Mouse (Mus musculus): ENCODE measurements around the gene BC030499. TPM values are rescaled to one million over a fixed set of nuclear protein-coding genes. Genes with fewer than 3 reads are reported as not detected.
A peak's percentile ranks its signal among the peaks of the same experiment; 100 is the strongest.

Gene BC030499
- polyA plus RNA-seq, 1 experiment from 2014 or later = 0.87 TPM

GRCm38 (mm10) chr11:78337040-78337439 lies 46.4 kb downstream of the BC030499 start:
- H3K4me1 ChIP-seq (replicated peaks) = no peaks in the 10 kb centered on the region
- no peak overlapping the region for H3K4me3 ChIP-seq (replicated peaks)
- no peak overlapping the region for H3K9ac ChIP-seq (replicated peaks)
- H3K27ac ChIP-seq = no peak overlapping the region
- H3K9me3 ChIP-seq = no peaks in the 10 kb centered on the region
- WGBS = 95% methylated on average over 8 of the region's 8 CpGs
- no peaks in the 10 kb centered on the region for H3K27me3 ChIP-seq
- peaks cover 87% of the 10 kb centered on the region for H3K36me3 ChIP-seq
- ATAC-seq = no peak
- H3K4me2 ChIP-seq (replicated peaks) = no peak overlapping the region

GRCm38 (mm10) chr11:78341702-78342101 lies 51.1 kb downstream of the BC030499 start:
- Histone ChIP-seq H3K9me3 (no peaks in the 10 kb centered on the region), H3K27ac (no peak overlapping the region), H3K4me3 (replicated peaks) (no peak overlapping the region), H3K36me3 (peaks cover 46% of the 10 kb centered on the region), H3K9ac (replicated peaks) (no peak overlapping the region), H3K27me3 (no peaks in the 10 kb centered on the region), H3K4me2 (replicated peaks) (no peak overlapping the region), H3K4me1 (replicated peaks) (peaks cover 34% of the 10 kb centered on the region)
- no peak for ATAC-seq
- WGBS = 87% methylated on average over 12 of the region's 12 CpGs

GRCm38 (mm10) chr11:78343381-78344327 lies 53.0 kb downstream of the BC030499 start, which contains the start of gene Unc119:
TSS of gene Unc119 (plus strand) at chr11:78343482.
- Histone ChIP-seq H3K27me3 (no peaks in the 10 kb centered on the region), H3K9ac (replicated peaks) (peak within 1 kb of the TSS; percentile 90), H3K4me1 (replicated peaks) (peaks cover 39% of the 10 kb centered on the region), H3K27ac (peak within 1 kb of the TSS; percentile 87), H3K9me3 (no peaks in the 10 kb centered on the region), H3K4me2 (replicated peaks) (peak within 1 kb of the TSS; percentile 81), H3K4me3 (replicated peaks) (peak within 1 kb of the TSS; percentile 76), H3K36me3 (peaks cover 40% of the 10 kb centered on the region)
- WGBS = 1% methylated on average over 54 of the region's 66 CpGs
- ATAC-seq = peak; percentile 70

- Histone ChIP-seq H3K9ac (replicated peaks) (peak overlapping the region; percentile 90), H3K27me3 (no peaks in the 10 kb centered on the region), H3K4me2 (replicated peaks) (peak overlapping the region; percentile 81), H3K27ac (peak overlapping the region; percentile 87), H3K9me3 (no peaks in the 10 kb centered on the region), H3K4me3 (replicated peaks) (peak overlapping the region; percentile 76), H3K4me1 (replicated peaks) (peaks cover 39% of the 10 kb centered on the region), H3K36me3 (peaks cover 39% of the 10 kb centered on the region)
- 83% methylated on average over 6 of the region's 6 CpGs for WGBS
- ATAC-seq = no peak
Measured at GRCm38 (mm10) chr11:78344328-78344889, 53.8 kb downstream of the BC030499 start.

- H3K27me3 ChIP-seq = no peaks in the 10 kb centered on the region
- peaks cover 34% of the 10 kb centered on the region for H3K36me3 ChIP-seq
- WGBS = 57% methylated on average over 8 of the region's 8 CpGs
- H3K4me3 ChIP-seq (replicated peaks) = peak overlapping the region; percentile 76; the same call in 1 of the 2 replicates
- H3K4me2 ChIP-seq (replicated peaks) = peak overlapping the region; percentile 81
- peak overlapping the region; percentile 55 for H3K9ac ChIP-seq (replicated peaks)
- ATAC-seq = no peak
- H3K27ac ChIP-seq = no peak overlapping the region
- peaks cover 39% of the 10 kb centered on the region for H3K4me1 ChIP-seq (replicated peaks)
- H3K9me3 ChIP-seq = no peaks in the 10 kb centered on the region
Measured at GRCm38 (mm10) chr11:78344890-78345715, 54.5 kb downstream of the BC030499 start.

GRCm38 (mm10) chr11:78345801-78346200 lies 55.2 kb downstream of the BC030499 start:
- Histone ChIP-seq H3K9ac (replicated peaks) (no peak overlapping the region; the same call in 1 of the 2 replicates), H3K4me1 (replicated peaks) (peaks cover 39% of the 10 kb centered on the region), H3K36me3 (peaks cover 28% of the 10 kb centered on the region), H3K27me3 (no peaks in the 10 kb centered on the region), H3K4me2 (replicated peaks) (0 out of 2 replicates have a peak overlapping the region, but pooled peaks have one; percentile 9), H3K27ac (no peak overlapping the region), H3K9me3 (no peaks in the 10 kb centered on the region), H3K4me3 (replicated peaks) (no peak overlapping the region)
- ATAC-seq = no peak
- 83% methylated on average over 7 of the region's 7 CpGs for WGBS

Other genes starting within 250 kb of the BC030499 start
- gene Eral1, start 210.5 kb upstream of the BC030499 start, polyA plus RNA-seq (2015; fragmentation: Nextera tagmentation; extraction: Ambion mirVana) = 32.7 and 33.8 TPM in 2 replicates
- gene Fam222b, start 196.2 kb upstream of the BC030499 start, polyA plus RNA-seq (2015; fragmentation: Nextera tagmentation; extraction: Ambion mirVana) = 29.3 and 30.7 TPM in 2 replicates
- gene Traf4, start 125.3 kb upstream of the BC030499 start, polyA plus RNA-seq (2015; fragmentation: Nextera tagmentation; extraction: Ambion mirVana) = 120 and 139 TPM in 2 replicates
- 4.7 and 5.2 TPM in 2 replicates for gene Nek8, start 114.2 kb upstream of the BC030499 start, polyA plus RNA-seq (2015; fragmentation: Nextera tagmentation; extraction: Ambion mirVana)
- gene Tlcd1, start 114.1 kb upstream of the BC030499 start, polyA plus RNA-seq (2015; fragmentation: Nextera tagmentation; extraction: Ambion mirVana) = 5.0 and 5.9 TPM in 2 replicates
- gene Rpl23a, start 107.3 kb upstream of the BC030499 start, polyA plus RNA-seq (2015; fragmentation: Nextera tagmentation; extraction: Ambion mirVana) = 934 and 937 TPM in 2 replicates
- gene Rab34, start 102.4 kb upstream of the BC030499 start, polyA plus RNA-seq (2015; fragmentation: Nextera tagmentation; extraction: Ambion mirVana) = 42.0 and 43.4 TPM in 2 replicates
- 0.84 and 2.2 TPM in 2 replicates for gene Proca1, start 97.4 kb upstream of the BC030499 start, polyA plus RNA-seq (2015; fragmentation: Nextera tagmentation; extraction: Ambion mirVana)
- 78.7 and 81.1 TPM in 2 replicates for gene Sdf2, start 45.1 kb upstream of the BC030499 start, polyA plus RNA-seq (2015; fragmentation: Nextera tagmentation; extraction: Ambion mirVana)
- 30.3 and 30.8 TPM in 2 replicates for gene Supt6, start 44.9 kb upstream of the BC030499 start, polyA plus RNA-seq (2015; fragmentation: Nextera tagmentation; extraction: Ambion mirVana)
- 60.6 and 62.3 TPM in 2 replicates for gene 2610507B11Rik, start 29.1 kb upstream of the BC030499 start, polyA plus RNA-seq (2015; fragmentation: Nextera tagmentation; extraction: Ambion mirVana)
- gene Spag5, start 10.7 kb downstream of the BC030499 start, polyA plus RNA-seq (2015; fragmentation: Nextera tagmentation; extraction: Ambion mirVana) = 17.3 and 20.7 TPM in 2 replicates
- gene Aldoc, start 32.1 kb downstream of the BC030499 start, polyA plus RNA-seq (2015; fragmentation: Nextera tagmentation; extraction: Ambion mirVana) = 26.3 and 28.3 TPM in 2 replicates
- 60.9 and 66.6 TPM in 2 replicates for gene Pigs, start 37.6 kb downstream of the BC030499 start, polyA plus RNA-seq (2015; fragmentation: Nextera tagmentation; extraction: Ambion mirVana)
- gene Unc119, start 52.6 kb downstream of the BC030499 start, polyA plus RNA-seq (2015; fragmentation: Nextera tagmentation; extraction: Ambion mirVana) = 69.1 and 75.4 TPM in 2 replicates
- gene Foxn1, start 95.7 kb downstream of the BC030499 start, polyA plus RNA-seq (2015; fragmentation: Nextera tagmentation; extraction: Ambion mirVana) = not detected in 2 replicates
- not detected in 2 replicates for gene Slc13a2, start 131.4 kb downstream of the BC030499 start, polyA plus RNA-seq (2015; fragmentation: Nextera tagmentation; extraction: Ambion mirVana)
- 20.4 and 20.8 TPM in 2 replicates for gene Slc46a1, start 174.9 kb downstream of the BC030499 start, polyA plus RNA-seq (2015; fragmentation: Nextera tagmentation; extraction: Ambion mirVana)
- 41.4 and 47.8 TPM in 2 replicates for gene Sarm1, start 206.9 kb downstream of the BC030499 start, polyA plus RNA-seq (2015; fragmentation: Nextera tagmentation; extraction: Ambion mirVana)
- gene Vtn, start 208.2 kb downstream of the BC030499 start, polyA plus RNA-seq (2015; fragmentation: Nextera tagmentation; extraction: Ambion mirVana) = 109 and 138 TPM in 2 replicates
- gene Sebox, start 212.6 kb downstream of the BC030499 start, polyA plus RNA-seq (2015; fragmentation: Nextera tagmentation; extraction: Ambion mirVana) = not detected in 2 replicates
- 95.9 and 97.6 TPM in 2 replicates for gene Tmem199, start 221.3 kb downstream of the BC030499 start, polyA plus RNA-seq (2015; fragmentation: Nextera tagmentation; extraction: Ambion mirVana)
- 176 and 178 TPM in 2 replicates for gene Poldip2, start 221.4 kb downstream of the BC030499 start, polyA plus RNA-seq (2015; fragmentation: Nextera tagmentation; extraction: Ambion mirVana)
- gene Tnfaip1, start 245.5 kb downstream of the BC030499 start, polyA plus RNA-seq (2015; fragmentation: Nextera tagmentation; extraction: Ambion mirVana) = 55.0 and 58.8 TPM in 2 replicates
- 124 and 126 TPM in 2 replicates for gene Ift20, start 245.5 kb downstream of the BC030499 start, polyA plus RNA-seq (2015; fragmentation: Nextera tagmentation; extraction: Ambion mirVana)